In genomic region chr7:144545231-144545630, GRCm38 (mm10) we compare ENCODE assay signal across 18 mouse cellular contexts. TPM values are rescaled to one million over a fixed set of nuclear protein-coding genes. Genes with fewer than 3 reads are reported as not detected.
A peak's percentile ranks its signal among the peaks of the same experiment; 100 is the strongest.
DNase-seq lines count a peak whose midpoint lies in the region; ATAC-seq lines count a peak whose summit lies in the region.
"Had no signal": no experiment of that assay in that cellular context is flagged by ENCODE, and none has a peak within 500 bp of the region (broad histone marks: within the 10 kb centered on the region; RNA-seq: fewer than 3 reads in every experiment).

No protein-coding gene starts in this region.

- DNase-seq in kidney, adult 11 months = peak; percentile 46
- DNase-seq in kidney, adult 18-20 months = no peak
- peak; percentile 53 for DNase-seq in gastrocnemius, postnatal 14 days
- peak; percentile 27 to 62 for DNase-seq in kidney, postnatal 25 days
- no peak for DNase-seq in right cerebral cortex, postnatal 4 days
- no peak for DNase-seq in neural tube, embryonic 10.5 days (ENCODE audit: extremely low spot score, low spot score)
- DNase-seq in embryonic facial prominence, embryonic 10.5 days (ENCODE audit: low spot score) = no peak
- DNase-seq: adrenal gland, adult 2 months; cerebellum, adult 2 months; embryo, embryonic 11 days; right cerebral cortex, postnatal 25 days; thymus, postnatal 14 days had no signal

- no peaks in the 10 kb centered on the region for H3K9me3 ChIP-seq in heart, embryonic 13.5 days
- H3K9me3 ChIP-seq in embryonic facial prominence, embryonic 10.5 days = no peaks in the 10 kb centered on the region
- H3K9me3 ChIP-seq: intestine, embryonic 15.5 days; lung, embryonic 15.5 days had no signal

- peaks cover 37% of the 10 kb centered on the region for H3K36me3 ChIP-seq in heart, embryonic 13.5 days
- H3K36me3 ChIP-seq in embryonic facial prominence, embryonic 10.5 days (replicated peaks) = peaks cover 59% of the 10 kb centered on the region

- 0 out of 2 replicates have a peak overlapping the region, but pooled peaks have one; percentile 13 for H3K4me2 ChIP-seq in heart, embryonic 13.5 days
- H3K4me2 ChIP-seq: intestine, embryonic 15.5 days; liver, embryonic 11.5 days; lung, embryonic 15.5 days; midbrain, embryonic 11.5 days had no signal

- peak overlapping the region; percentile 75 for H3K27ac ChIP-seq in heart, embryonic 13.5 days (replicated peaks)
- H3K27ac ChIP-seq in embryonic facial prominence, embryonic 10.5 days (replicated peaks) = no peak overlapping the region
- H3K27ac ChIP-seq: intestine, embryonic 15.5 days; lung, embryonic 15.5 days had no signal

- no peak for ATAC-seq in heart, embryonic 13.5 days (ENCODE audit: extremely low read depth, insufficient number of reproducible peaks, low FRiP score, low TSS enrichment)
- ATAC-seq: forebrain, embryonic 16.5 days; intestine, embryonic 15.5 days had no signal

- intact Hi-C loops in gastrocnemius, postnatal 14 days (cut with DNase I; ENCODE audit: low total_unique reads) = no loop called here

- H3K9ac ChIP-seq in heart, embryonic 13.5 days = no peak overlapping the region
- H3K9ac ChIP-seq: intestine, embryonic 15.5 days; lung, embryonic 15.5 days had no signal

- WGBS in heart, embryonic 13.5 days = 43% methylated on average over 3 of the region's 3 CpGs
- 90% methylated on average over 3 of the region's 3 CpGs for WGBS in embryonic facial prominence, embryonic 10.5 days

- H3K4me3 ChIP-seq in heart, embryonic 13.5 days = no peak overlapping the region
- no peak overlapping the region for H3K4me3 ChIP-seq in embryonic facial prominence, embryonic 10.5 days
- H3K4me3 ChIP-seq: intestine, embryonic 15.5 days; lung, embryonic 15.5 days had no signal

- peaks cover 22% of the 10 kb centered on the region for H3K4me1 ChIP-seq in heart, embryonic 13.5 days
- H3K4me1 ChIP-seq in embryonic facial prominence, embryonic 10.5 days = no peaks in the 10 kb centered on the region; the same call in 1 of the 2 replicates
- H3K4me1 ChIP-seq: intestine, embryonic 15.5 days; lung, embryonic 15.5 days had no signal

- H3K27me3 ChIP-seq in heart, embryonic 13.5 days (replicated peaks) = no peaks in the 10 kb centered on the region
- no peaks in the 10 kb centered on the region for H3K27me3 ChIP-seq in embryonic facial prominence, embryonic 10.5 days (replicated peaks; ENCODE audit: low read depth, poor library complexity, severe bottlenecking)
- H3K27me3 ChIP-seq: intestine, embryonic 15.5 days; lung, embryonic 15.5 days had no signal

RNA-seq across cellular contexts. Expression of gene Ppfia1, which starts 8.3 kb away (rescaled TPM):
- 10 to 100 TPM; 25.6 to 29.6 TPM for total RNA-seq in gastrocnemius, postnatal 14 days (2021)
- polyA plus RNA-seq in heart, embryonic 13.5 days (2015; fragmentation: Nextera tagmentation; extraction: Ambion mirVana) = 19.5 and 23.3 TPM in 2 replicates
- 44.3 and 44.6 TPM in 2 replicates for polyA plus RNA-seq in embryonic facial prominence, embryonic 10.5 days (2016; fragmentation: Nextera tagmentation; extraction: Ambion mirVana)

RNA-seq across cellular contexts. Expression of gene Fadd, which starts 37.0 kb away (rescaled TPM):
- total RNA-seq in gastrocnemius, postnatal 14 days (2021) = 1 to 10 TPM; 3.1 to 3.9 TPM
- polyA plus RNA-seq in heart, embryonic 13.5 days (2015; fragmentation: Nextera tagmentation; extraction: Ambion mirVana) = 12.1 and 12.5 TPM in 2 replicates
- polyA plus RNA-seq in embryonic facial prominence, embryonic 10.5 days (2016; fragmentation: Nextera tagmentation; extraction: Ambion mirVana) = 10.7 and 12.0 TPM in 2 replicates

Comparison
In these comparisons a context has a peak if more than half of its experiments do, and no peak if none do; other contexts are left out.
1. DNase-seq: peak in kidney, adult 11 months (single experiment), gastrocnemius, postnatal 14 days (single experiment) and kidney, postnatal 25 days (2 of 2); none in kidney, adult 18-20 months (single experiment), right cerebral cortex, postnatal 4 days (single experiment), neural tube, embryonic 10.5 days (single experiment) and embryonic facial prominence, embryonic 10.5 days (single experiment).